Mouse (Mus musculus): ENCODE results near the gene Rpa1. TPM values are rescaled to one million over a fixed set of nuclear protein-coding genes. Genes with fewer than 3 reads are reported as not detected.

Rpa1 gene
- polyA plus RNA-seq, 1 experiment: not detected

GRCm38 (mm10) chr11:75263274-75263963 is 84.7 kb downstream of the Rpa1 start:
- Histone ChIP-seq H3K4me1 (ENCODE audit: control insufficient read depth, insufficient read depth, low read length) (peaks cover 38% of the 10 kb centered on the region), H3K4me3 (ENCODE audit: insufficient read depth, low read depth, low read length) (no peak overlapping the region), H3K27ac (ENCODE audit: insufficient read depth, low read depth, low read length) (no peak overlapping the region)
- 75% methylated on average over 15 of the region's 15 CpGs for WGBS
- no peak for TF ChIP-seq CTCF (IDR thresholded peaks at IDR 0.05; ENCODE audit: insufficient read depth, low read depth, low read length)
- no peak for TF ChIP-seq POLR2A (IDR thresholded peaks at IDR 0.05; ENCODE audit: insufficient read depth, low read depth, low read length)

DNA sequence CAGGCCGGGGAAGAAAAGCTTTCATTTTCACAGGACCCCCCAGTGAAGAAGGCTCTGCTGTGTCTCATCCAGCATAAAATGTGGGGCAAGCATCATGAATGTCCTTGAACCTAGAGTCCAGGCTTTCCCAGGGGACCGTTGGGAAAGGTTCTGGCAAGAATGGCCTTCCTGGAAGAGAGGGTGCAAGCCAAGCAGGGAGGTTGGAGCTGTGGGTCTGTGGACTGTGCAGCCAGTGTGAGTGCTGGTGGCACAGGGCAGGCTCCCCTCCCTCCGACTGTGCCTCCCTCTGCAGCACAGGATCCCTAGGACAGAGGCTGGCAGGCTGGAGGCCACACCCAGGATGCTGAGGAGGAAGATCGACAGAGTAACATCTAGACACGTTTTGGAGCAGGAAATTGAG is 85.3 kb downstream of the Rpa1 start:
- Histone ChIP-seq H3K4me3 (ENCODE audit: insufficient read depth, low read depth, low read length) (no peak overlapping the region), H3K27ac (ENCODE audit: insufficient read depth, low read depth, low read length) (no peak overlapping the region), H3K4me1 (ENCODE audit: control insufficient read depth, insufficient read depth, low read length) (peaks cover 33% of the 10 kb centered on the region)
- 64% methylated on average over 5 of the region's 5 CpGs for WGBS
- TF ChIP-seq POLR2A (IDR thresholded peaks at IDR 0.05; ENCODE audit: insufficient read depth, low read depth, low read length) (no peak), CTCF (IDR thresholded peaks at IDR 0.05; ENCODE audit: insufficient read depth, low read depth, low read length) (no peak)

GRCm38 (mm10) chr11:75262181-75262580 is 85.9 kb downstream of the Rpa1 start:
- Histone ChIP-seq H3K27ac (ENCODE audit: insufficient read depth, low read depth, low read length) (no peak overlapping the region), H3K4me3 (ENCODE audit: insufficient read depth, low read depth, low read length) (no peak overlapping the region), H3K4me1 (ENCODE audit: control insufficient read depth, insufficient read depth, low read length) (peaks cover 27% of the 10 kb centered on the region)
- WGBS: 96% methylated on average over 3 of the region's 3 CpGs
- TF ChIP-seq CTCF (IDR thresholded peaks at IDR 0.05; ENCODE audit: insufficient read depth, low read depth, low read length) (no peak), POLR2A (IDR thresholded peaks at IDR 0.05; ENCODE audit: insufficient read depth, low read depth, low read length) (no peak)

GRCm38 (mm10) chr11:75261730-75262129 is 86.4 kb downstream of the Rpa1 start:
- 72% methylated on average over 4 of the region's 4 CpGs for WGBS
- peaks cover 27% of the 10 kb centered on the region for H3K4me1 ChIP-seq (ENCODE audit: control insufficient read depth, insufficient read depth, low read length)
- TF ChIP-seq POLR2A (IDR thresholded peaks at IDR 0.05; ENCODE audit: insufficient read depth, low read depth, low read length) (no peak), CTCF (IDR thresholded peaks at IDR 0.05; ENCODE audit: insufficient read depth, low read depth, low read length) (no peak)
- H3K4me3 ChIP-seq (ENCODE audit: insufficient read depth, low read depth, low read length): no peak overlapping the region
- no peak overlapping the region for H3K27ac ChIP-seq (ENCODE audit: insufficient read depth, low read depth, low read length)

GRCm38 (mm10) chr11:75261016-75261415 is 87.1 kb downstream of the Rpa1 start:
- 84% methylated on average over 2 of the region's 2 CpGs for WGBS
- TF ChIP-seq POLR2A (IDR thresholded peaks at IDR 0.05; ENCODE audit: insufficient read depth, low read depth, low read length): no peak

GRCm38 (mm10) chr11:75259996-75260561 is 88.0 kb downstream of the Rpa1 start:
- H3K4me1 ChIP-seq (ENCODE audit: control insufficient read depth, insufficient read depth, low read length): peaks cover 27% of the 10 kb centered on the region
- TF ChIP-seq POLR2A (IDR thresholded peaks at IDR 0.05; ENCODE audit: insufficient read depth, low read depth, low read length) (no peak), CTCF (IDR thresholded peaks at IDR 0.05; ENCODE audit: insufficient read depth, low read depth, low read length) (no peak)
- no peak overlapping the region for H3K4me3 ChIP-seq (ENCODE audit: insufficient read depth, low read depth, low read length)
- H3K27ac ChIP-seq (ENCODE audit: insufficient read depth, low read depth, low read length): no peak overlapping the region
- WGBS: 62% methylated on average over 10 of the region's 10 CpGs

More at GRCm38 (mm10) chr11:75261016-75261415, 87.1 kb downstream of the Rpa1 start:
- Histone ChIP-seq H3K4me1 (ENCODE audit: control insufficient read depth, insufficient read depth, low read length) (peaks cover 27% of the 10 kb centered on the region), H3K27ac (ENCODE audit: insufficient read depth, low read depth, low read length) (no peak overlapping the region), H3K4me3 (ENCODE audit: insufficient read depth, low read depth, low read length) (no peak overlapping the region)

GRCm38 (mm10) chr11:75259416-75259815 is 88.7 kb downstream of the Rpa1 start:
- 68% methylated on average over 6 of the region's 6 CpGs for WGBS
- peaks cover 32% of the 10 kb centered on the region for H3K4me1 ChIP-seq (ENCODE audit: control insufficient read depth, insufficient read depth, low read length)

GRCm38 (mm10) chr11:75257056-75257648 is 91.0 kb downstream of the Rpa1 start:
- no peak overlapping the region for H3K4me3 ChIP-seq (ENCODE audit: insufficient read depth, low read depth, low read length)
- TF ChIP-seq POLR2A (IDR thresholded peaks at IDR 0.05; ENCODE audit: insufficient read depth, low read depth, low read length) (no peak), CTCF (IDR thresholded peaks at IDR 0.05; ENCODE audit: insufficient read depth, low read depth, low read length) (no peak)
- no peak overlapping the region for H3K27ac ChIP-seq (ENCODE audit: insufficient read depth, low read depth, low read length)
- WGBS: 92% methylated on average over 4 of the region's 4 CpGs
- H3K4me1 ChIP-seq (ENCODE audit: control insufficient read depth, insufficient read depth, low read length): peaks cover 26% of the 10 kb centered on the region

More at GRCm38 (mm10) chr11:75259416-75259815, 88.7 kb downstream of the Rpa1 start:
- Histone ChIP-seq H3K4me3 (ENCODE audit: insufficient read depth, low read depth, low read length) (no peak overlapping the region), H3K27ac (ENCODE audit: insufficient read depth, low read depth, low read length) (no peak overlapping the region)
- TF ChIP-seq CTCF (IDR thresholded peaks at IDR 0.05; ENCODE audit: insufficient read depth, low read depth, low read length) (no peak), POLR2A (IDR thresholded peaks at IDR 0.05; ENCODE audit: insufficient read depth, low read depth, low read length) (no peak)

DNA sequence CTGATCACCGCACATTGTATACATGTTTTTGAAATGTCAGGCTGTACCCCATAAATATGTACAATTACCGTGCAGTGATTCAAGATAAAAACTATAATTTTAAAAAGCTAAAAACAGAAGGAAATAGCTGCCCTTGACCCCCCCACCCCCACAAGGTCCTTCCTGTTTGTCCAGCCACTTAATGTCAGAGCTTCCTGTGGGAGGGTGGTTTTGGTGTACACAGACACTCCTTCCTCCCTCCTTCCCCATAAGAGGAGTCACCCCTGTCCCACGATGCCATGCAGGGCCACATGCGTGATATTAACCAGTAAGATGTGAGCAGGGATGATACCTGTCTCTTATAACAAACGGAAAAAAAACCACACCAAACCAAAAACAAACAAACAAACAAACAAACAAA is 92.8 kb downstream of the Rpa1 start:
- Histone ChIP-seq H3K4me3 (ENCODE audit: insufficient read depth, low read depth, low read length) (no peak overlapping the region), H3K27ac (ENCODE audit: insufficient read depth, low read depth, low read length) (no peak overlapping the region), H3K4me1 (ENCODE audit: control insufficient read depth, insufficient read depth, low read length) (peaks cover 16% of the 10 kb centered on the region)
- TF ChIP-seq CTCF (IDR thresholded peaks at IDR 0.05; ENCODE audit: insufficient read depth, low read depth, low read length): no peak
- no peak for TF ChIP-seq POLR2A (IDR thresholded peaks at IDR 0.05; ENCODE audit: insufficient read depth, low read depth, low read length)
- WGBS: 84% methylated on average over 5 of the region's 5 CpGs

Measured in olfactory bulb, adult 2 months (tissue).